Mouse (Mus musculus): ENCODE data around the gene Lrrc51. TPM values are rescaled to one million over a fixed set of nuclear protein-coding genes. Genes with fewer than 3 reads are reported as not detected.

The Lrrc51 gene
- polyA plus RNA-seq, 1 experiment from 2014 or later: 13.4 TPM

DNA sequence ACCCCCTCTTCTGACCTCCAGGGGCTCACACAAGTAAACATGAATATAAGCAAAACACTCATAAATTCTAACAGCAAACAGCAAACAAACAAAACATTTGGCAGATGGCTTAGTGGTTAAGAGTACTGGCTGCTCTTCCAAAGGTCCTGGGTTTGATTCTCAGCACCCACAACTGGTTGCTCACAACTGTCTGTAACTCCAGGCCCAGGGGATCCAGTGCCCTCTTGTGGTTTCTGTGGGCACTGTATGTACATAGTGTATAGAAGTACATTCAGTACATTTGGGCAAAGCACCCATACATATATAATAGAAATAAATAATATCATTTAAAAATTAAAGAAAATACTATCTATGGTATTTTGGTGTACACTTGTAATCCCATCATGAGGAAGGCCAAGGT lies 30.8 kb downstream of the Lrrc51 start:
- Histone ChIP-seq H3K27me3 (ENCODE audit: control insufficient read depth, insufficient read depth, low read depth, low read length) (no peaks in the 10 kb centered on the region), H3K4me2 (ENCODE audit: low read length) (no peak overlapping the region), H3K9ac (ENCODE audit: low read depth, low read length) (no peak overlapping the region), H3K4me3 (ENCODE audit: low read depth, low read length) (no peak overlapping the region), H3K27ac (ENCODE audit: low read length) (no peak overlapping the region), H3K36me3 (ENCODE audit: control insufficient read depth, insufficient read depth, low read length) (no peaks in the 10 kb centered on the region), H3K9me3 (replicated peaks; ENCODE audit: control insufficient read depth, low read length, poor library complexity, severe bottlenecking) (no peaks in the 10 kb centered on the region), H3K4me1 (ENCODE audit: control insufficient read depth, insufficient read depth, low read length) (peaks cover 16% of the 10 kb centered on the region)
- no peak for ATAC-seq

DNA sequence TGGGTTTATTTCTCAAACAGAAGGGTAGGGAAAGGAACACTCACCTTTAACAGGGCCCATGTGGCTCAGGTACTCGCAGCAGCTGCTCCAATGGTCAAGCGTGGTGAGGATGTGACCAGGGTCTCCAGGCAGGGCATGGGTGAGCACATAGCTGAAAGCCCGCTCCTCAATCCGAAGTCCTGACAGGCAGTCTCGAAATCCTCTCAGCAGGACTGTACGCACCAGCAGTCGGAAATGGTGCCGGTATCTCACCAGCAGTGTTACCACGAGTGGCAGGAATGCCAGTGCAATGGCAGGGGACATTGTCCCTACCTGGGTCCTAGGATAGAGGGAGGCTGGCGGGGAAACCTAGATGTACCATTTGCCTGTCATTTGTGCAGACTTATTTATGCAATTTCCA lies 31.7 kb downstream of the Lrrc51 start:
- H3K27me3 ChIP-seq (ENCODE audit: control insufficient read depth, insufficient read depth, low read depth, low read length): no peaks in the 10 kb centered on the region
- no peak overlapping the region for H3K4me3 ChIP-seq (ENCODE audit: low read depth, low read length)
- no peak for ATAC-seq
- no peak overlapping the region for H3K4me2 ChIP-seq (ENCODE audit: low read length)
- no peak overlapping the region for H3K9ac ChIP-seq (ENCODE audit: low read depth, low read length)
- 95% methylated on average over 10 of the region's 10 CpGs for WGBS
- H3K36me3 ChIP-seq (ENCODE audit: control insufficient read depth, insufficient read depth, low read length): no peaks in the 10 kb centered on the region
- H3K27ac ChIP-seq (ENCODE audit: low read length): no peak overlapping the region
- peaks cover 16% of the 10 kb centered on the region for H3K4me1 ChIP-seq (ENCODE audit: control insufficient read depth, insufficient read depth, low read length)
- no peaks in the 10 kb centered on the region for H3K9me3 ChIP-seq (replicated peaks; ENCODE audit: control insufficient read depth, low read length, poor library complexity, severe bottlenecking)

DNA sequence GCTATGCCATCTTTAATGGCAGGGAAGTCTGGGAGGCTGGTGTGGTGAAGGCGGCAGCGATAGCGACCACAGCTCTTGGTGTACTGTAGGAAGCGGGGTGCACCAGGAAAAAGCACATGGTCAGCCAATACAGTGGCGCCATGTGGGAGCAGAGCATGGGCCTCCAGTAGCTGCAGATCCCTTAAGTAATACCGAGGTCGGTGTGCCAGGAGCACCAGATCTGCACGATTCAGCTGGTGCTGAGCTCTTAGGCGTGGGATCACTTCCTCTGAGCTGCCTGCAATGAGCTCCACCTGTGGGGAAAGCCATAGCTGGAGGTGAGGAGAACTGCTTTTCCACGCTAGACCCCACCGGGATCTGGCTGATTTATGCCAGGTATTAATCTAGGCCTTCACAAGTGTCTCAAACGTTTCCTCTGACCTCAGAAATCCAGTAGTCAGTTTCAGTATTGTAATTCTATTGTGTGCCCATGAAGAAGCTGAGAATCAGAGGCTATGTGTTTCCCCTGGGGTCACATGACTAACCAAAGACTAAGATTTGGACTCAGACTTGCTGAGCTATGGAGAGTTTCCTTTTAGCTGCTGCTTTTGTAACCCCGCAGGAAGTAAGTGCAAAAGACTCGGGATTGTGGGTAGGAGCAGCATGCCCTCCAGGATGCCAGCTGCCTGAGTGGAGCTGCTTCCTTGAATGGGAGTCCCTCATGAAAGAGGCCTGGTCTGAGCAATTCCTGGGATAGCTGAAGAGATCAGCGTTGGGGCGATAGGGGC lies 33.2 kb downstream of the Lrrc51 start:
- WGBS: 94% methylated on average over 16 of the region's 16 CpGs
- H3K4me2 ChIP-seq (ENCODE audit: low read length): no peak overlapping the region
- H3K36me3 ChIP-seq (ENCODE audit: control insufficient read depth, insufficient read depth, low read length): no peaks in the 10 kb centered on the region
- H3K9ac ChIP-seq (ENCODE audit: low read depth, low read length): no peak overlapping the region
- H3K27ac ChIP-seq (ENCODE audit: low read length): no peak overlapping the region
- peaks cover 10% of the 10 kb centered on the region for H3K4me1 ChIP-seq (ENCODE audit: control insufficient read depth, insufficient read depth, low read length)
- H3K9me3 ChIP-seq (replicated peaks; ENCODE audit: control insufficient read depth, low read length, poor library complexity, severe bottlenecking): no peaks in the 10 kb centered on the region
- no peak overlapping the region for H3K4me3 ChIP-seq (ENCODE audit: low read depth, low read length)
- H3K27me3 ChIP-seq (ENCODE audit: control insufficient read depth, insufficient read depth, low read depth, low read length): no peaks in the 10 kb centered on the region
- ATAC-seq: no peak

DNA sequence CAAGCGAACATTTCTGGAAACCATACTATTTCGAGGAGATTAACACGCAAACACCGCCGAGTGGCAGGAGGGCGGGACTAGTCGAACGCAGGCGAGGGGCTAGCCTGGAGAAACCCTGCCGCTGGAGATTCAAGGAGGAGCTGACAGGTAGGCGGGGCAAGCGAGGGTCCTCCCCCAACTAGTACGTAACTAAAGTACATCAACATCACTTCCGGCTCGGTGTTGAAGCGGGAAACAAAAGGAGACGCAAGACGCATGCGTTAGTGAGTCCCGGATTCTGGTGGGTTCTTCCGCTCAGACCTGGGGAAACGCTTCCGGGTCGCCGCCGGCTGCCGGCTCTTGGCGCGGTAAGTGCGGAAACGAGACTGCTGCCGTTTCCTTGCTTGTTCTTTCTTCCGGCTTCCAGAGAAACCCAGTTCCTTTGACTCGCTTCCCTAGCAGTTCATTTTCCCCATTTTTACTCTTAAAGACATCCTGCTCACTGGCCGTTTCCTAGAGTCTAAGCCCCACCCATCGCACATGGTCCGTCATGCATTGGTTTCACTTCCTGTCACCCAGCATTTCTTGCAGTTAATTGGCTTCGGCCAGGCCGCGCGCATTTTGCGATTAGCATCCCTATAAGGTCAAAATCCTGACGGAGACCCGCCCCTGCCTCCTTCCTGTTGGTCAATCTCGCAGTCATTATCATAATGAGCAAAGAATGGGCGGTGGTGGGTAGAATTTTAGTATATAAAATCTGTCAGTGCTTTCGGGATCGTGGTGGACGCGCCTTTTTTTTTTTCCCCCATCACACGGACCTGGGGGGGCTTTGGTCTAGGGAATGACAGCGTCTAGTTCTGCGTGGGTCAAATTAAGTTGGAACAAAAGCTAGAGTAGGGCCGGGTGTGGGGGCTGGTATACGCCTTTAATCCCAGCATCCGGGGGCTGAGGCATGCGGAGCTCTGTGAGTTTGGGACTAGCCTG lies 37.3 kb downstream of the Lrrc51 start:
- under 1% methylated on average over 57 of the region's 57 CpGs for WGBS
- Histone ChIP-seq H3K27ac (ENCODE audit: low read length) (peak overlapping the region; percentile 90), H3K4me1 (ENCODE audit: control insufficient read depth, insufficient read depth, low read length) (peaks cover 10% of the 10 kb centered on the region; the same call in 1 of the 2 replicates), H3K27me3 (ENCODE audit: control insufficient read depth, insufficient read depth, low read depth, low read length) (no peaks in the 10 kb centered on the region), H3K9me3 (replicated peaks; ENCODE audit: control insufficient read depth, low read length, poor library complexity, severe bottlenecking) (no peaks in the 10 kb centered on the region), H3K4me2 (ENCODE audit: low read length) (peak overlapping the region; percentile 59), H3K4me3 (ENCODE audit: low read depth, low read length) (peak overlapping the region; percentile 66), H3K36me3 (ENCODE audit: control insufficient read depth, insufficient read depth, low read length) (no peaks in the 10 kb centered on the region), H3K9ac (ENCODE audit: low read depth, low read length) (peak overlapping the region; percentile 72)
- ATAC-seq: peak; percentile 99

DNA sequence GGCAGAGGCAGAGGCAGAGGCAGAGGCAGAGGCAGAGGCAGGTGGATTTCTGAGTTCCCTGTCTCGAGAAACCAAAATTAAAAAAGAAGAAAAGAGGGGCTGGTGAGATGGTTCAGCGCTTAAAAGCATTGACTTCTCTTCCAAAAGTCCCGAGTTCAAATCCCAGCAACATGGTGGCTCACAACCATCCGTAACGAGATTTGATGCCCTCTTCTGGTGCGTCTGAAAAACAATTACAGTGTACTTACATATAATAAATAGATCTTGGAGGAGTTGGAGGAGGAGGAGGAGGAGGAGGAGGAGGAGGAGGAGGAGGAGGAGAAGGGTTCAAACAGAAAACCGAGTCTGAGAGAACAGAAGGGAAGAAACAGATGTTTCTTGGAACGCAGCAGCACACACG lies 38.0 kb downstream of the Lrrc51 start:
- H3K9me3 ChIP-seq (replicated peaks; ENCODE audit: control insufficient read depth, low read length, poor library complexity, severe bottlenecking): no peaks in the 10 kb centered on the region
- peak; percentile 4 for ATAC-seq
- 34% methylated on average over 9 of the region's 9 CpGs for WGBS

DNA sequence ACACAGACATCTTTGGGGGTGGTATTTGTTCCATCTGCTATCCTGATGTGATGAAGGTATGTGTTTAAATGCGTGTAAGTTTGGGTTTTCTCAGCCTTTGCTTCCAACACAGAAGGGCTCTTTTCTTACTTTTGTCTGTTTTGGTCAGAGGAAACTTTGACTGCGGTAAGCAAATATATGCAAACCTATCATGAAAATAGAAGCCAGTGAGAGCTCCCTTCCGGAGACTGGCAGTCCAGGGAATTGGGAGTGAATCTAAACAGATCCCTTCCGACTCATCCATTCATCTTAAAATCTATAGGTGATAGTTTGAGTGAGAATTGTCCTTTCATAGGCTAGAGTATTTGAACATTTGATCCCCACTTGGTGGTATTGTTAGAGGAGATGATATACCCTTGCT lies 45.2 kb downstream of the Lrrc51 start:
- no peaks in the 10 kb centered on the region for H3K27me3 ChIP-seq (ENCODE audit: control insufficient read depth, insufficient read depth, low read depth, low read length)
- no peak overlapping the region for H3K9ac ChIP-seq (ENCODE audit: low read depth, low read length)
- no peak overlapping the region for H3K4me2 ChIP-seq (ENCODE audit: low read length)
- no peaks in the 10 kb centered on the region for H3K36me3 ChIP-seq (ENCODE audit: control insufficient read depth, insufficient read depth, low read length)
- no peak overlapping the region for H3K27ac ChIP-seq (ENCODE audit: low read length)
- no peaks in the 10 kb centered on the region for H3K9me3 ChIP-seq (replicated peaks; ENCODE audit: control insufficient read depth, low read length, poor library complexity, severe bottlenecking)
- 82% methylated on average over 4 of the region's 4 CpGs for WGBS
- H3K4me1 ChIP-seq (ENCODE audit: control insufficient read depth, insufficient read depth, low read length): no peaks in the 10 kb centered on the region
- no peak overlapping the region for H3K4me3 ChIP-seq (ENCODE audit: low read depth, low read length)
- ATAC-seq: no peak

More for the DNA sequence above, 38.0 kb downstream of the Lrrc51 start:
- Histone ChIP-seq H3K4me1 (ENCODE audit: control insufficient read depth, insufficient read depth, low read length) (peaks cover 10% of the 10 kb centered on the region; the same call in 1 of the 2 replicates), H3K4me2 (ENCODE audit: low read length) (peak overlapping the region; percentile 45), H3K36me3 (ENCODE audit: control insufficient read depth, insufficient read depth, low read length) (no peaks in the 10 kb centered on the region), H3K27me3 (ENCODE audit: control insufficient read depth, insufficient read depth, low read depth, low read length) (no peaks in the 10 kb centered on the region), H3K27ac (ENCODE audit: low read length) (peak overlapping the region; percentile 90), H3K9ac (ENCODE audit: low read depth, low read length) (peak overlapping the region; percentile 72), H3K4me3 (ENCODE audit: low read depth, low read length) (peak overlapping the region; percentile 66)

DNA sequence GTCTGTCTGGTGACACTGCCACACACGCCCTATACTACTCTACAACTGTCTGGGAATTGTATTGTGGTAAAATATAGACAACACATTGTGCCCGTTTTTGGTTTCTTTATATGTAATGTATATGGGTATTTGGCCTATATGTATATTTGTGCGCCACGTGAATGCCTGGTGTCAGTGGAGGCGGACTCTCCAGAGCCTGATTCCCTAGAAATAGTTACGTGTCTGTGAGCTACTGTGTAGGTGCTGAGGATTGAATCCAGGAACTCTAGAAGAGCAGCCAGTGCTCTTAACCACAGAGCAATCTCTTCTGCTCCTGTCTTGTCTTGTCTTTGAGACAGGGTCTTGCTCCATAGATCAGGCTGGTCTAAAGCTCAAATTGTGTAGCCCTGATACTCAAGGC lies 47.4 kb downstream of the Lrrc51 start:
- ATAC-seq: no peak
- Histone ChIP-seq H3K4me3 (ENCODE audit: low read depth, low read length) (no peak overlapping the region), H3K27ac (ENCODE audit: low read length) (no peak overlapping the region), H3K4me1 (ENCODE audit: control insufficient read depth, insufficient read depth, low read length) (no peaks in the 10 kb centered on the region), H3K9me3 (replicated peaks; ENCODE audit: control insufficient read depth, low read length, poor library complexity, severe bottlenecking) (no peaks in the 10 kb centered on the region), H3K9ac (ENCODE audit: low read depth, low read length) (no peak overlapping the region), H3K36me3 (ENCODE audit: control insufficient read depth, insufficient read depth, low read length) (no peaks in the 10 kb centered on the region), H3K27me3 (ENCODE audit: control insufficient read depth, insufficient read depth, low read depth, low read length) (no peaks in the 10 kb centered on the region), H3K4me2 (ENCODE audit: low read length) (no peak overlapping the region)
- WGBS: 90% methylated on average over 6 of the region's 6 CpGs

DNA sequence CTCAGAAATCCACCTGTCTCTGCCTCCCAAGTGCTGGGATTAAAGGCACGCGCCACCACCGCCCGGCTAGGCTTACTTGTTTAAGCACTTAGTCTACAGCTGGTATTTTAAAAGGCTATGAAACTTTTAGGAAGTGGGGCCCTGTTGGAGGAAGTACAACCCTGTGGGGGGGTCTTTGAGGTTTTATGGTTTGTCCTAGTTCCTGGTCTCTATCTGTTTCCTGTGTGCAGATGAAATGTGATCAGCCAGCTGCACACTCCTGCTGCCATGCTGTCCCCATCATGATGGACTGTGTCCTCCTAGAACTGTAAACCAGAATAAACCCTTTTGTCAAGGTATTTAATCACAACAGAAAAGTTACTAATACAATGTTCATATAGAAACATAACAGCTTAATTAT lies 49.5 kb downstream of the Lrrc51 start:
- Histone ChIP-seq H3K4me2 (ENCODE audit: low read length) (no peak overlapping the region), H3K36me3 (ENCODE audit: control insufficient read depth, insufficient read depth, low read length) (no peaks in the 10 kb centered on the region), H3K27me3 (ENCODE audit: control insufficient read depth, insufficient read depth, low read depth, low read length) (no peaks in the 10 kb centered on the region), H3K4me3 (ENCODE audit: low read depth, low read length) (no peak overlapping the region), H3K9ac (ENCODE audit: low read depth, low read length) (no peak overlapping the region), H3K9me3 (replicated peaks; ENCODE audit: control insufficient read depth, low read length, poor library complexity, severe bottlenecking) (no peaks in the 10 kb centered on the region), H3K4me1 (ENCODE audit: control insufficient read depth, insufficient read depth, low read length) (no peaks in the 10 kb centered on the region), H3K27ac (ENCODE audit: low read length) (no peak overlapping the region)
- WGBS: 95% methylated on average over 4 of the region's 4 CpGs
- ATAC-seq: no peak

Measured in midbrain, embryonic 16.5 days (tissue).